Mouse (Mus musculus) c-Kit-positive CD71-positive TER-119-positive erythroid progenitor cells, embryonic 14.5 days (primary cell): ENCODE measurements around the gene Krt83.
"Not testable (repeated sequence)": the region's sequence is repeated elsewhere in the genome, so short reads cannot be mapped to it uniquely, and the experiment has no call there.

Experiments
- DNase-seq: peaks from one replicate; pipeline ENCODE4 v3.0.0-alpha.2; 2013; ENCODE audit warnings: low spot score

Krt83 gene

DNA sequence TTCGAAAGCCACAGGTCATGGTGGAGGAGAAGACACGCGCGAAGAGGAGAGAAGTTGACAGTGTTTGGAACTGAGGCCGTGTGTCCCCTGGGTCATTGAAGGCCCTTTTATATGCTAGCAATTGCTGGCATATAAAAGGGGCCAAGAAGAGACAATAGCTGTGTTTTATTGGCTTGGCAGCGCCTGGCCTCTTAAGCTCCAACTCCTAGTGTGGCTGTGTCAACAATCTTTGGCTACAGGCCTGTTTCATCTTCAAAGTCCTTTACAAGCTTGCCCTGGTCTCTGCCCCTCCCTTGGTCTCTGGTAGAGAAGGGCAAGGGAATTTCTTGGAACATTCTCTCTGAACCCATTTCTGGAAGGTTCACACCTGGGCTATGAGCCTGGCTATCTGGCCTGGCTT, at the start of gene Krt83:
Gene Krt83 (minus strand): TSS at position 82 of the 400 bp plus-strand sequence.
- DNase-seq, result no peak

DNA sequence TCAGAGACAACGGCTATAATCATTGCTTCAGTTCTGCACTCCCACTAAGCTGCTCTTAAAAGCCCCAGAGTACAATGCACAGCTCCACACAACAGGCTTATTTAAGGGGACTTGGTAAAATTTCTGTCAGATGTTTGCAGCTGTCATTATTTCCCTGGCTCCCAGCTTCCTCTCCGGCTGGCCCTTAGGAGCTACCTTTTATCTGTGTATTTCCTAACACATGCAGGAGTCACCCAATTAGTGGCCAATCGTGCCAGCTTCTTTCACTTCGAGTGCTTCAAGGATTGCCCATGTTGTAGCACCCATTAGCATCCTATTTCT, 47.2 kb upstream of the Krt83 start:
- no peak for DNase-seq

DNA sequence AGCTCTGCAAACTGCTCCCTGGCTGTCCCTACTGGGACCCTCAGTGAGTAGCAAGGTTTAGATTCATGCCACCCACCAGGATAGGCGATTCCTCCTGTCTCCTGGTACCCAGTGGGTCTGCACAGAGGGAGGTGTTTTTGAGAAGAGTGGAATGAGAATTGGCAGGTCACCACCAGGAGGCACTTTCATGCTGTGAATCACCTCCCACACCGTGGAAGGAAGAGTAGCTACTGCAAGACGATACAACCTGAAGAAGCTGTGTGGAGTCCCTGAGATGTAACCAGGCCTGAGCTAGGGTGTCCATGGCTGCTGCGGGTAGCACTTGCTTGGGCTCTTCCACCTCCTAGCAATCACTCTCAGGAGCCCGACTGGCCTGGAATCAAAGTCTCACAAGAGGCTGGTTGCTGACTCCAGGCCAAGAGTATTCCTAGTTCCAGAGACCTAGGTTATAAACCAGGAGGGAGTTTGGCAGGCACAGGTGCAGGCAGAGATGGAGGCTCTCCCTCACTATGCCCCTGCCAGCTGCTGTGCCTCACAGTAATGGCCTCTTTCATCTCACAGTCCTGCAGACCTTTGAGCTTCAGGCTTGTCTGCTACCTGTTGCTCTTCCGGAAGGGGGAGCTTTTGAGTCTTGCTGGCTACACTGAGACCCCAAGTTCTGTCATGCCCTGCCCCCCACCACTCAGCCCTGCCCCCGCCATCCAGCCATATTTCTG, 46.7 kb upstream of the Krt83 start:
- no peak for DNase-seq

DNA sequence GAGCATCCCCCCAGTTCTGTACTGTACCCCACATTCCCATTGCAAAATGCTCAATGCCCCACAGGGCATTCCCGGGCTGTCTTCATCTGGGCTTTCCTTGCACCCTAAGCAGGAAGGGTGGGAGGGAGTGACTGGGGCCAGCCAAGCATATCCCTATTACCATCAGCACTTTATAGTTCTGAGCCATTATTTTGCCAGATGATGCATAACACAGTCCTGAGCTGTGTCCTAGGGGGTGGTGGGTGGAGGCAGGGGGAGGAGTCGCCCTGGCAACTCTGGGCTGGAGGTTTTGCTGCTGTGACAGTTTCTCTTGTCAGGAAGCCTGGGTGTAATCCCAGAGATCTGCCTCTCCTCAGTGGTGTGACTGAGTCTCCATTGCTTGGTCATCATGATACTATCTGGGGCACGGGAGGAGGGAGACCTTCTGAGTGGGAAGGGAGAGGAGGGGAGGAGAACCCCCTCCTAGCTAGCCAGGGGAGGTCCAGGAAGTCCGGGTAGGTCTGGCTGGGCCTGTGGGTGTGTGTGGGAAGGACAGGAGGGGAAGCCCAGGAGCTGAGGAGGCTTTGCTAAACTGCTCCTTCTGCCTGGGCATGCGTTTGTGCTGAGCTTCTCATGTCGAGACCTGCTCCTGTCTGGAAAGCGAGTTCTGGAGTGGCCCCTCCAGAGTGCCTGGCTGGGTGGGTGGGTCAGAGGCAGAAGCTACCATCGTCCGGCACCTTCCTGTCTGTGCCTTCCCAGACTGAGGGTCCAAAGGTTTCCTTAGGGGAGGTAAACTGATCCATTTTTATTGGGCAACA, 44.9 kb upstream of the Krt83 start:
- DNase-seq, result no peak

DNA sequence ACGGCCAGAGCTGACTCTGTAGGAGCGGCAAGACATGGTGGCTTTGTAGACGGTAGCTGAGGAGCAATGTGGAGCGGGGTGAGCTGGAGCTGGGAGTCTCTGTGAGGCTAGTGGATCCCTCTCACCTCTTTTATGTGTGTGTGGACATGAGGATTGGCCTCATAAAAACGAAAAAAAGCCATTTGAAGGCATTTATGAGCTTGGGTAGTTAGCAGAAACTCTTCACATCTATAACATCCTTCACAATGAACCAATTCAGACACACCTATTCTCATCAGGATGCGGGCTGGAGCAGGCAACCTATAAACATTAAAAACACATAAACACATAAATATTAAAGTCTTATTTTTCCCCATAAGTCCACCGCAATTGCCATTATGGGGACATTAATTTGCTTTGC, 41.4 kb upstream of the Krt83 start, which contains the start of gene Krt84:
Gene Krt84 (minus strand): TSS at position 101 of the 400 bp plus-strand sequence.
- no peak for DNase-seq

DNA sequence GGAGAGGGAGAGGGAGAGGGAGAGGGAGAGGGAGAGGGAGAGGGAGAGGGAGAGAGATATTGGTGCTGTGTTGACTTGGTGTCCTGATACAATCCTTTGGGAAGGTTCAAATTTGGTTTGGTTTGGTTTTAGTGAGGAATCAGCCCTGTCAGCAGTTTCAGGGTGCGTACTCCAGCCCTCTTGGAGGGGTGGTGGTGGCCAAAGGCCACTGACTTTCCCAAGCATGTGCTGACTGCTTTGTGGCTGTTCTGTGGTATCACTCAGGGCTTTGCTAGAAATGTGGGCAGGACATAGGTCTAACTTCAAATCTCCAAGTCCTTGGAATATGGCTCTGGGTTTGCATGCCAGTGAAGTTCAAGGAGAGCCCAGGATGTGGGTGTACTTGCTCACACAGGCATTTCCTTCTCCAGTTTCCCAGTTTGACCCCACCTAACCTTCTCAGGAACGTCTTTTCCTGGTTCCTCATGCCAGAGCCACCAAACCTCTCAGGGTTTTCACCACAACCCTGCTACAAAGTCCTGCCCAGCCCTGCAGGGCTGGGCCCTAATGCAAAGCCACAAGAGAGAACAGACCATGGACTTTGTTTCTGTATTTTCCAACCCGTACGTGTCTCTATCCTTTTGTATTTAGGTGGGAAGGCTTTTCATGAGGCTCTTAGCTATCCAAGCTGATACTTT, 31.4 kb upstream of the Krt83 start:
- DNase-seq, result no peak

DNA sequence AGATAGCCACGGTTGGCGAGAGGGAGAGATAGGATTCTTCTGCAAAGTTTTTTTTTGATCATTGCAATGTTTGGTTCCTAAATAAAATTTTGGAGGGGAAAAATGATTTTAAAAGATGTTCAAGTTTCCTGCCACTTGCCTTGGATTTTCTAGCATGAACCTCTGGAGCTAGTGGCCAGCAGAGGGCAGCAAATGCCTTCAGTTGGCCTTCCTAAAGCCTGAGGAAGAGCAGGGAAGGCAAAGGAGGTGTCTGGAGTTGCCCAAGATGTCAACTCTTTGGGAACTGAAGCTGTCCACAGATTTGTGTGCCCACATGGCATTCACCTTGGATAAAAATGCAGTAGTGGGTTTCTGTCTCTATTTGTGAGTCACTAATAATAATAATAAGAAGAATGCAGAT, 28.5 kb upstream of the Krt83 start:
- DNase-seq, result peak; percentile 24

DNA sequence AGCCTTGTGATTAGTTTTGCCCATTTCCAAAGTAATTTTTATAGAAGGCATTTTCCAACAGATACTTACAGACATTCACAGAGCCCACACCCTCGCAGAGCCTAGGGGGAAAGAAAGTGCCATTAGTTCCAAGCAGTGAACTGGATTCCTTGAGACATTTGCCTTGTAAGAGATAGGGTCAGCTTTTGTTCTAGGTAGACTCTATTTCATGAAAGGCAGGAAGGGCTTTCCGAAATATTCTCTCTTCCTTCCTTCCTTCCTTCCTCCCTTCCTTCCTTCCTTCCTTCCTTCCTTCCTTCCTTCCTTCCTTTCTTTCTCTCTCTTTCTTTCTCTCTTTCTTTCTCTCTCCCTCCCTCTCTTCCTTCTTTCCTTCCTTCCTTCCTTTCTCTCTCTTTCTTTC, 25.8 kb upstream of the Krt83 start, which contains the start of gene Gm49425:
Gene Gm49425 (minus strand): TSS at position 101 of the 400 bp plus-strand sequence.
- not testable (repeated sequence) for DNase-seq

DNA sequence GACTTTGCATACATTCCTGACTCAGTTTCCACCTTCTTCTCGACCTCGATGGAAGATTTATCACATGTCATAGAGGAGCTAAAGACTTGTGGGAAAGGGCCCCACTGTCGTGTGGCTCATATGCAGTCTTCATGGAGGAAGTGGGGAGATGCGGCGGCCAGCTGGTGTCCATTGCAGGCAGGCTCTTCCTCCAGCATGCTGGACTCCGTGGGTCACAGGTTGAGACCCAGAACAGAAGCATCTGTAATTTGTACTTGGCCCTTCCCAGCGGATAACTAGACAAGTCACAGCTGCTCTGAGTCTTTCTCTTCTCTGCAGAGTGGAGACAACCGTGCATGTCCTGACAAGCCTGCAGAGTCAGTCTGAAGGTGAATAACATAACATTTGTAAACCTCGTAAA, 16.9 kb upstream of the Krt83 start:
- DNase-seq, result no peak

DNA sequence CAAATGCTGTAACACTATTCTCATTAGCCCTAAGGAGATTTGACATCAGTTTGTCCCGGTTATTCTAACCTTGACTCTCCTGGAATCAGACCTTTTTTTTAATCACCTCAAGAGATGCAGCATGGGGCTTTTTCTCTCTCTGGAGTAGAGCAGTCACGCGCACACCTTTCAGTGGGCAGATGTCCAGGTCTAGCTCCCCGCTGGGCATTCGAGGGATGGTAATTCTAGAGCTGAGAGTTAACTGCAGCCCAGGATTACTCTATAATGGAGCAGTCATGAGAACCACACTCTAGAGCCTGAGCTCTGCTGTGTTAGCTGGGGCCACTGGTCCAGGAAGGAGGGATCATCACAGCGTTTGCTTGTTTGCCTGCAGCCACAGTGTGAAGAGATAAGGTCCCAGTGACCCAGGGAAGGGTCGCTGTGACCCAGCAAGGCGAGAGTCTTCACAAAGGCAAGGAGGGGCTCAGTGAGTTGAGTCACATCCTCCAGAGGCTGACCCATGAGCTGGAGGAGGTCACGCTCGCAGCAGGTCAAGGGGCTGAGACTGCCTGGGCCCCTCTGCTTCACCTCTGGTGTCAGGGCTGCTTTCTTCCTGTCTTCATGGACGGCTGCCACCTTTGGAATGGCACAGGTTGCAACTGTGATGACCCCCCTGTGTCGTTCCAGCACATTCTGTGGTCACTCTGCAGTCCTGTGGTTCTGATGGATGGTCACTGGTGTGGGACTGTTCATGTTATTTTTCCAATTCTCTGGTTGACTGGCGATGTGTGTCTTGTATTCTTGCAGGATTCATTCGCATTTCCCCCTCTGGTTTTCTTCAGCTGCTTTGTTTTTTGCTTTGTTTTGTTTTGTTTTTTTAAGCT, 15.8 kb upstream of the Krt83 start:
- DNase-seq, result no peak

DNA sequence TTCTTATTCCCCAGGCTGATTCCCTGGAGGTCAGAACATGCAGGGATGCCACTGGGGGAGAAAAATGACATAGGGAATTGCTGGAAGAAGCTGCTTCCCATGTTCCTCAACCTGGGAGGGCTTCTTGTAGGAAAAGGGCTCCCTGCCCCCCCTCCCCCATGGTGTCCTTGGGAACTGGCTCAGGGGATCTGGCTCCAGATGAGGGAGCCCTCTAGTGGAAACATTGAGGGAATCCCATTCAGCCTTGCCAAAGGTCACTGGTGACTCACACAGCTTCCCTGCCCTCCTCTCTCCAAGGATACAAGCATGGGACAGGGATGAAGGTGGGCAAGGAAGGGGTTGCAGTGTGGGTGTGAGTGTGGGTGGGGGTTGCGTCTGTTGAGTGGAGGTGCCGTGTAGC, 5.9 kb upstream of the Krt83 start:
- no peak for DNase-seq

DNA sequence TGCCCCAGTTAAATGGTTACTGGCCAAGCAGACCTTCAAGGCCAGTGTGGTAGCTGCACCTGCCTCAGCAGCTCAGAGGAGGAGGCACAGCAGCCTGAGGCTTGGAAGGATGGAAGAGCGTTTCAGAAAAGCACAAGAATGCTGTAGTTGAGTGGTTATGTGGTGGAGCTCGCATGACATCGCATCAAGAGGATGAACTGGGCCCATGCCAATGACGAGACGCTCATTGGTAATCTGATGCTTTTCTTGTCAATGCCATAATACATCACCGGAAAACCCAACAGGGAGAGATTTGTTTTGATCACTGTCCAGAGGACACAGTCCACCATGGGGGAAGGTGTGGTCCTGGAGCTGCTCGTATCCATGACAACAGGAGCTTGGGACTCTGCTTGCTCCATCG, 4.0 kb upstream of the Krt83 start:
- DNase-seq, result no peak

DNA sequence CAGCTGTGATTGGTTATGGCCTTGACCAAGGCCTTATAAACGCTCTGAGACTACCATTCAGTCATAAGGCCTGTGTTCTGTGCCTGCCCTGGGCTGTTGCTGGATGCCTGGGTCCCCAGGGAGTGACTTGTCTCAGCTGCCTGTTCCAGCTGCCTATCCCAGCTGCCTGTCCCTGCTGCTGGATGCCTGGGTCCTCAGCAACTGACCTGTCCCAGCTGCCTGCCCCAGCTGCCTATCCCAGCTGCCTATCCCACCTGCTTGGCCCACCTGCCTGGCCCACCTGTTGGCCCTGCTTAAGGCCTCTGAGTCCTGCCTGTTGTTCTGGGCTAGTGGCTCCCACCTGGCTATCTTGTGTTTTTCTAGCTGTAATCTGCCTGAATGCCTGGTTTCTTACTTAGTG, 2.9 kb upstream of the Krt83 start:
- no peak for DNase-seq

DNA sequence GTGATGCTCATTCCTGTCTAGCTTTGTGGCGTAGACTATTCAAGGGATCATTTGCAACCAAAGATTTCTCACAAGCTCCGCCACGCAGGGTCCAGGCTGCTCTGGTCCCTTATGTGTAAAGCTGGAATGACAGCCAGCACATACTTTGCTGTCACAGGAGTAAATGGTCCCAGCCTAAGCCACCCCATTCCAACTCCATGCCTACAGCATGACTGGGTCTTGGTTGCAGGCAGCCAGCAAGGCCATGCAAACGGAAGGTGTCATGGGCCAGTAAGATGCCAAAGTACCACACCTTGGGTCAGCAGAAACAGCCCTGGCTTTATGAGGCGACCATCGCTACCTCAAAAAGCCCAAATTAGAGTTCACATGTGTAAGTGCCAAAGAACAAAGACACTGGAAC, 2.4 kb upstream of the Krt83 start:
- no peak for DNase-seq

DNA sequence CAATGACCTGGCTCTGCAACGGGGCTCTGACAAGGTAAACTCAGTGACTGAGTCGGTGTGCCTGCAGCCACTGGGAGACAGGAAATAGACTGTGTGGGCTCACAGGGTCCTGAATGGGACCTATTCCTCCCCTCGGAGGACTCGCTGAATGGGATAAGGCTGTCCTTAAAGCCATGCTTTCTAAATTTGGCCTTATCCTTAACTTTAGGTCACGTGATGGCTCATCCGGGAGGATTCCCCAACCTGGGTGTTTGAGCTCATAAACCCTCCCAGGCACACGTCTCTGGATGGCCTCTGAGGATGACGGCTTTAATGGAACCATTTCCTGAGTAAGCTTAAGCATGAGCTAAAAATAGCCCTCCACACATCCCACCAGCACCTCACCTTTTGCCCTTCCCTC, 1.4 kb upstream of the Krt83 start:
- DNase-seq, result no peak

DNA sequence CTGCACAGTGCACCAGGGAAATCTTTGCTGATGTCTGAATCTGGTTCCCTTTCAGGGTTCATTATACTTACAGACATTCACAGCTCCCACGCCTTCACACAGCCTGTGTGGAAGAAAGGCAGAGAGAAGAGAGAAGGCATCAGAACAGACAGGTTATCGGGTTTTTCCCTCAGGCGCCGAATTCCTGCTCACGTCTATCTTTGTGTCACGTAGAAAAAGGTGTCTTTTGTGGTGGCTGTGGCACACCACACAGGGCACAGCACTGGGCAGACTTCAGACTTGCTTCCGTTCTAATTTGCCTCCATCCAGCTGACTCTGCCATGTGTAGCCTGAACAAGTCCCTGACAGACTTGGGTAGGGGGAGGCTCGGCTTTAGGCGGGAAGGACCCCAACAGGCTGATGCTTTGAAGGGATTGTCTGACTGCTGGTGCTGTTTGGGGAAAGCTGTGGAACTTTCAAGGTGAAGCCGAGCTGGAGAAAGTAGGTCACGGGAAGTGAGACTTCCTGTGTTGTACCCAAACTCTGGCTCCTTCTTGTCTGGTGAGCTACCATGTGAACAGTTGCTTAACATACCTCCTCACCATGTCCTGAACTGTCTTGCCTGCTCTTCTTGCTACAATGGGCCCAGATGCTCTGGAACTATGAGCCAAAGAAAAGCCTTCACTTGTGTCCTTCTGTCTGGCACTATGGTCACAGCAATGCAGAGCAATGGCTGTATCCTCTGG, 5.2 kb downstream of the Krt83 start:
- DNase-seq, result no peak

DNA sequence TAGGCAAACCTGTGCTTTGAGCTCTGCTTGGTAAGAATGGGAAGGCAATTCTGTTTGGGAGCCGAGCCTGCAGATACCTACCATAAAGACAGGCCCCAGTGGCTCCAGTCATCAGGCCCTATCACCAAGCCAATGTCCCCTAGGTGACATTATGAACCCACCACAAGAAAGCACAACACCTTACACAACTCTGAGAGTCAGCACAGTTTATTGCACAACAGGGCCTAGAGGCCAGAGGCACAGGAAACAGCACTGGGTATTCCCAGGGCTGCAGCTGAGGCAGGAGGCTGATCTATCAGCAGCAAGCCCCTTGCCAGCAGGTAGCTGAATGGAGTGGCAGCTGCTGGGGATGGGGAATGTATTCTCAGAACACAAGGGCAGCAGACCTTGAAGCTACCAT, 6.4 kb downstream of the Krt83 start:
- DNase-seq, result no peak

DNA sequence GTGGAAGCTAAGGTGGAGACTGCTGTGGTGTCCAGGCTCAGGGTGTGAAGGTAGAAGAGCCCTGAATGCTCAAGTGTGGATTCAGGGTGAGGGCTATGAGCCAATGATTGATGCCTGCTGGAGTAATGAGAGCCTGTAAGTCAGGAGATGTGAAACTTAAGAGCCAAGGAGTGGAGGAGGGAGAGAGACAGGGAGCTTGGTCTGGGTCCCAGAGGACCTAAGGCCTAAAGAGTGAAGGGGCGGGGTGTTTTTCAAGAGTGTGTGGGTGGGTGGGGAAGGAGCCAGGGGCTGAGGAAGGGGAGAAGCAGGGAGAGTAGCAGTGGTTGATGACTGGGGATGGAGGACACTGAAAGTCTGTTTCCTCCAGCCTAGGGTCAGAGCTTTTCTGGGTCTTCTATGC, 7.7 kb downstream of the Krt83 start:
- DNase-seq, result no peak

DNA sequence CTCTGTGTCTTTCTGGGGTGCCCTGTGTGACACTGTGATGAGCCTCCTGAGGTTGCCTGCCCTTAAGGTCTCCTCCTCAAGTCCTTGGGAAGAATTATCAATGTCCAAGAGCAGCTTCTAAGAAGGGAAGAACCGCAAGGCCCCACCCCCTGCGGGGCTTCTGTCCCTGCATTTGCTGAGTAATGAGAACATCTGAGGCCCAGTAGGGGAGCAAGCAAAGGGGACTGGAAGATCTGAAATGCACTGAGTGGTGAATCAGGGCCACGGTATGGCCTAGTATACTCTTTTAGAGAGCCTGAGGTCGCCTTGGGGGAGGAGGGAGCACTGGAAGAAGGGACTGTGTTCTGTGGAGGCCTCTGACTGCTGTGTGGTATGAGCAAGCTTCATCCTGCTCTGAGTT, 9.3 kb downstream of the Krt83 start:
- DNase-seq, result no peak

DNA sequence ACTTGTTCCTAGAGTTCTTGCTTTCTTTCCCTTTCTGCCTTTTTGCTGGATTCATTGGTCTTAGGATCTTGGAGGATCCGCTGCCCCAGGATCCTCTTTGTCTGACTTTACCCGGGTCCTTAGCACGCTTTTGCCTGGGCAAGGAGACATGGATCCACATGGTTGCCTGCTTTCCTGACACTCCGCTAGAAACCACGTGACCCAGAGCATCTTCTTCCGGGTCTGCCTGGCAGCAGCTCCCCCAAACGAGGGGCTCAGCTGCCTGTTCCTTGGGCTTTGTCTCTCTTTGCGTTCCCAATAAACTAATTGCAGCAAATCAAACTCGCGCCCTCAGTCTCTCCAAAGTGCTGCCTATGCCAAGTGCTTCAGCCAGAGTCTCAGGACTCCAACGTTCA, 11.6 kb downstream of the Krt83 start:
- DNase-seq, result no peak

DNA sequence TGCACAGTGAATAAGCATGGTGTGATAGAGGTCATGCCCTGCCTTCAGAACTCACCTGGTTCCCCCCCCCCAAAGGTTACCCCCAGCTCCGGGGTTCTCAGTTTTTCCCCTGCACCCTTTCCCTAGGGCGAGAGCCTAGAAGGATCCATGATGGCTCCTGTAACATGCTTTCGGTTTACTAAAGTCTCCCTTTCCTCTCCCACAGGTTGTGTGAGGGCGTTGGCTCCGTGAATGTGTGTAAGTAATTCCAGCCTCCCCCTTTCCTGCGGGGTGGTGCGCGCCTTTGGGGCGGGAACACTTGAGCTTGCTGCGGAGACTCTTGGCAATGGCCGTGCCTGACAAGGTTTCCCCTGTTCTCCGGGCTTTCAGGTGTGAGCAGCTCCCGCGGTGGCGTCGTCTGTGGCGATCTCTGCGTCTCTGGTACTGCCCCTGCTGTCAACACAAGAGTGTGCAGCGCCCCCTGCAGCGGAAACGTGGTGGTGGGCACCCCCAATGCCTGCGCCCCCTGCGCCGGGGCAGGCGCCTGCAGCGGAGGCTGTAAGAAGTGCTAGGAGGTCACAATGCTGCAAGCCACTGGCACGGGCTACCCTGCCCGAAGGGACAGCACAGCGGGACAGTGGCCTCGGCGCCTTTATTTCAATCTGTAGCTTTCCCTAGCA, 12.2 kb downstream of the Krt83 start:
- DNase-seq, result no peak
